Mouse (Mus musculus): ENCODE data around the gene Cdk15.

DNA sequence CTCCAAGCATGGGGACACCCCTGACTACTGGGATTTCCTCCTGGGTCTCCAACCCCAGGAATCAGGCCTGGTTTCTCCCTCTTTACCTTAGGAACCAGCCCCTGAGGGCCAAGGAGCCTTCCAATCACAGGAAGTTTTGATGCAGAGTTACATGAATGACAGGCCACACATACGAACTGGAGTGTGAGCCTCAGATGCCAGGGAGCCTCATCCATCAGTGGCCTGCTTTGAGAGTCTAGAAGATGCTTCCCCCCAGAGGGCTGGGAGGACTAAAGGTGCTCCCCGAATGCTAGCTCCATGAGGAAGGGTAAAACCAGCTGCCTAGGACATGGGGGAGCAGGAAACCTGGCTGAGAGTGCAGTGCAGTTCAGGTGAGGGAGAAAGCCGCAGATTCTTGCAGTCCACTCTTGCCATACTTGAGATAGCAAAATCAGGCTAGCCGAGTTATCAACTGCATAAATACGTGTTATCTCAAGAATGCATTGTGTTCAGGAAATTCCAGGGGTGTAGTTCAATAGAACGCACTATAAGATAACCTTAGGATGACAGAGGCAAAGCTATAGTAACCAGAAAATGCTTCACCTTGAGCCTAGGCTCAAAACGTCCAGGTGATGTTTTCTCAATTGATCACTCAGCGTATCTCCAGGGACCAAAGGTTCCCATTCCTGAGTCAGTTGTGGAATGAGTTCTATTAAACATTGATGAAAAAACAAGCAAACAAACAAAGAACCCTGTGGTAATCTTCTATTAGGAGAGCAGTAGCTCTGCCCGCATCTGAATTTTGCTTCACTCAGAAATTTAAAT, 64.6 kb downstream of the Cdk15 start:
- TF ChIP-seq CTCF (IDR thresholded peaks at IDR 0.05; ENCODE audit: low read depth) (no peak), EP300 (IDR thresholded peaks at IDR 0.05; ENCODE audit: low read depth) (no peak)

Measured in liver, postnatal 0 days (tissue).